Mouse (Mus musculus) common myeloid progenitor, adult 5-6 weeks (primary cell): ENCODE measurements around the gene Obp1b. TPM values are rescaled to one million over a fixed set of nuclear protein-coding genes. Genes with fewer than 3 reads are reported as not detected.
"Not testable (repeated sequence)": the region's sequence is repeated elsewhere in the genome, so short reads cannot be mapped to it uniquely, and the experiment has no call there.

Experiments used
- ATAC-seq: replicated peaks from 2 replicates; pipeline ENCODE4 v1.8.0; 2016; ENCODE audit warnings: low read depth, mild to moderate bottlenecking, moderate TSS enrichment, inconsistent platforms; ENCODE audit not compliant: poor library complexity, severe bottlenecking
- total RNA-seq: library from RNA; stranded (forward); fragments of 200-1000, 187-1606 nt; gene quantifications from 2 replicates; pipeline ENCODE4 v1.2.3, GENCODE M21; 2017

Obp1b gene
- not detected in 2 replicates for total RNA-seq

GRCm38 (mm10) chrX:78186477-78186876 lies at the start of gene Obp1b:
TSS of gene Obp1b (plus strand) at chrX:78186777.
- not testable (repeated sequence) for ATAC-seq

- ATAC-seq, result not testable (repeated sequence)
Measured at GRCm38 (mm10) chrX:78202220-78202619, 15.6 kb downstream of the Obp1b start.

GRCm38 (mm10) chrX:78202829-78203228 lies 16.3 kb downstream of the Obp1b start:
- no peak for ATAC-seq

Other genes with a start within 250 kb of the Obp1b start
- gene Obp1a, start 95.4 kb upstream of the Obp1b start, total RNA-seq, result not detected in 2 replicates
- gene Gm5938, start 61.3 kb upstream of the Obp1b start, total RNA-seq, result not detected in 2 replicates
- not detected in 2 replicates for gene Gm14743, start 59.1 kb downstream of the Obp1b start, total RNA-seq
- not detected in 2 replicates for gene 4930480E11Rik, start 182.9 kb downstream of the Obp1b start, total RNA-seq